Mouse (Mus musculus): ENCODE data around the gene Tbce.

- no peak for TF ChIP-seq CTCF (IDR thresholded peaks at IDR 0.05; ENCODE audit: low read depth)
- no peak for TF ChIP-seq EP300 (IDR thresholded peaks at IDR 0.05; ENCODE audit: low read depth)
Observed at GRCm38 (mm10) chr13:13995046-13995445, 44.4 kb downstream of the Tbce start.
